Mouse (Mus musculus) adrenal gland, adult 8-10 months (tissue): ENCODE measurements at regions not wholly inside any gene's neighbourhood (a gene's known extent, or its start where the extent isn't known, plus 50 kb on each side); places are given as distances from the start of the nearest gene placed in this dataset.

Source experiments
- DNase-seq: peaks from one replicate; pipeline ENCODE4 v3.0.0; 2022

DNA sequence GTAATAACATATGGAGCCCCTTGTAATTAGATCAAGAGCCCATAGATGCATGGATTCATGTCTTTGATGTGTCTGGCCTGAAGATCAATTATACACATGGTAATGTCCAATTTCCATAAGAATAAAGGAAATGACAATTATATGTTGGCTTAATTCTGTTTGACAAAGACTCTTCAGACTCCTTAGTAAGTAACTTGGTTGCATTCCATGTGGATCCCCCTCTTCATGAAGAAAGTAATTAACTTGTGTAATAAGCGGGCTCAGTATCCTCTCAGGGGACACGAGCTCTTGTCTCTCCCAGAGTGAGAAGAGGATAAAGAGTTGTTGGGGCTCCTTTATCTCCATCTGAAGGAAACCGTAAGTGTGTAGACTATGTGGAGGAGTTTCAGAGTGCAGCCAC is 284.3 kb downstream of the Efnb2 start:
- no peak for DNase-seq

DNA sequence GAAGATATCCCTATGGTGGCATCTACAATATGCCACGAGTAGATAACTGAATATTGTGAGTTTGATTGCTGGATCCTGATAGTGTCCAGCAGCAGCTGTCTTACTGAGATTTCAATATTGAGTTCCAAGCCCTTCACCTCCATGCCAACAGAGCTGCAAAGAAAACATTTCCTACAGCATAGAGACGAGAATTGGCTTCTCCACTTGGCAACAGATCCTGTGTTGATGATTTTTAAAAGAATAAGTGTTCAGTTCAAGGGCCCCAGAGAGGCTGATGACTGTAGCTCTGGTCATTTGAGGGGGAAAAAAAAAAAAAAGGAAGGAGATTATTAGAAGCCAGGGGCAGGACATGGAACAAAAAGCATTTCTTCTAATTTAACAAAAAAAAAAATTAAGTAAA is 284.7 kb downstream of the Efnb2 start:
- no peak for DNase-seq

DNA sequence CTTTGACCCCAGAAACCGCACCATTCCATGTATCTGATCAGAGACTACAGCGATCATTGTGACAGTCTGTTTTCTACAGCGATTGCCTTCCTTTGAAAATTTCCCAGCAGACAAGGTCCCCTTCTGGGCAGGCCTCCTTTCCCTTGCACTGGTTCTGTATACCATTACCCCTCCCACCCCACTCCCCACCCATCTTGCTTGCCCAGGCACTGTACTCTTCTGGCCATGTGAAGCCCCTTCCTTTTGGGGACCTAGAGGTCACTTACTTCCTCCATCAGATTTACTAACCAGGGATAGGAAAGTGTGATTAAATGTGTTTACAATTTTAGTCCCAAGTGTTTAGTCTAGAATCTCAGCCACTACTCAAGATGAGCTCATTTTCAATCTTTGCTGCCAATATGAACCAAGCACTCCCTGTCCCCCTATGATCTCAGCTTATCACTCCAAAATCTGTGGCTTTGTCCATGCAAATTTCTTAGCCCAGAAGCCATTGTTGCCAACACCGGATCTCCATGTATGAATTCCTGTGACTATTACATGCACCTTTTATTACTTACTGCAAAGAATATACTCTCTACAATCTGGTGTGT is 293.7 kb downstream of the Efnb2 start:
- DNase-seq = no peak

DNA sequence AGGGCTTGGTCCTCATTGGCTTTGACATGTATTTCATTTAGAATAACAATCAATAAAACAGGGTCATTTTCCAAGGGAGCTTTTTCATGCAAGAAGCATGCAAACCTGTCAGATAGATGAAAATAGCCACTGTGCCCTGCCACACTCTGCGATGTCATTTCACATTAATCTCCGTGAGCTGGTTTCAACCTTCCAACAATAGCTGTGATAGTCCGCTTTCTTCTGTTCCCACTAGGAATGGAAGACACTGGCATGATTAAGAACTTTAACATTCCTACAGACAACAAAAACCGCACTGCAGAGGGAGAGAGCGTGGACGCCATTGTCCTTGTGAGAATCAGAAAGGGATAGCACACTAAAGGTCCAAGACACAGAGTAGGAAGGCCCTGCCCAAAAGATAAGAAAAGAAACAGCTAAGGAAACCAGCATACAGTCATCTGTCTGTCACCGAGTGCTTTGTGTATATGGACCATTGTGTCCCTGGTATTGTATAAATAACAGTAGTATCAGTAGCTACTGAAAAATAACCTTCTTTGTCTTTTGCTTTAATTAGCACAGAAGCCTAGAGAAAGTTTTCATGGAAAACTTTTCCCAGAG is 299.0 kb downstream of the Efnb2 start:
- DNase-seq = no peak

DNA sequence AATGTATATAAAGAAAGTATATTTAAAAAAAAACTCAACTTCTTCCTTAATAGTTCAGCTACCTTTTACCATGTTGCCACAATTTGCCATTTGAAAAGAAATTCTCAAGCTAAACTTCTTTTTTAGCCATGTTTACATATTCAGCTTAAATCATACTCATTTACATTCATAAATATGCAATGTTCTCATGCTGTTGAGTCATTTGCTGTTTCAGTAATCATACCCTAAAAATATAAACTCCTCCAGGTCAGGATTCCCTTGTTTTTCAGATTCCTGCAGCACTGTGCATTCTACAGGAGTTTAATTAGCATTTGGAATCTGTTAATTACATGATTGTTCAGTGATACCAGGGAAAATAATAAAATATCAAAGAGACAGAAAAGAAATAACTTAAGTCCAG is 300.5 kb downstream of the Efnb2 start:
- no peak for DNase-seq

DNA sequence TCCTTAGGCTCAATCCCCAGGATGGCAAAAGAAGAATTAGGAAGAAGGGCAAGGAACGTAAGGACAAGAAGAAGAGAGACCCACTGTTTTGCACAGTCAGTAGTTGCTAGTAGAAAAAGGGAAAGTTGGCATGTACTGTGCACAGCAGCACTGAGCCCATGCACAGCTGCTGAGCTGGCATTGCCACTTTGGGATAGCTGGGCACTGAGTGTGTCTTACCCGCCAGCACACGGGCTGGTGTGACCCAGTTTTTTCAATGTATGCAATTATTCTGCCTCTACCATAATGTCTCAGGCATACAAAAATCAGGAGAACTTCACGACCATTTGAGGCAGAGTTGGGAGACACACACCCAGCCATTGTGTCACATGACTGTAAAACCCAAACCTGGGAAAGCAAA is 306.1 kb downstream of the Efnb2 start:
- DNase-seq = no peak

DNA sequence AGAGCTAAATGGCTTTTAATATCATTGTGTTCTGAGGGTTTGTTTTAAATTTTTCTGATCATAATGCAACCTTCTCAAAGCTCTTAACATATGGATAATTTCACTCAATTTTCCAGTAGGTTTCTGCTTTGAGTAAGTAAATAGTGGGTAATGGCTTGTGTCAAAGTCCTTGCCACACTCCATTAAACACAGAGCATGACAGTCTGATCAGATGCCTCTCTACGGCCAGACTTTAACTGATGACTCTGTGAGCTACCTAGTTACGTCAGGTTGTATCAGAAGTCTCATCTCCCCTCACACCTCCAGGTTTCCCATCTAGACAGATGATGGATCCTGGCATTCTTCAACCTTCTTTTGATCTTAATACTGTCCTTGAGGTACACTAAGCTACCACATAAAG is 316.4 kb downstream of the Efnb2 start:
- DNase-seq = no peak

DNA sequence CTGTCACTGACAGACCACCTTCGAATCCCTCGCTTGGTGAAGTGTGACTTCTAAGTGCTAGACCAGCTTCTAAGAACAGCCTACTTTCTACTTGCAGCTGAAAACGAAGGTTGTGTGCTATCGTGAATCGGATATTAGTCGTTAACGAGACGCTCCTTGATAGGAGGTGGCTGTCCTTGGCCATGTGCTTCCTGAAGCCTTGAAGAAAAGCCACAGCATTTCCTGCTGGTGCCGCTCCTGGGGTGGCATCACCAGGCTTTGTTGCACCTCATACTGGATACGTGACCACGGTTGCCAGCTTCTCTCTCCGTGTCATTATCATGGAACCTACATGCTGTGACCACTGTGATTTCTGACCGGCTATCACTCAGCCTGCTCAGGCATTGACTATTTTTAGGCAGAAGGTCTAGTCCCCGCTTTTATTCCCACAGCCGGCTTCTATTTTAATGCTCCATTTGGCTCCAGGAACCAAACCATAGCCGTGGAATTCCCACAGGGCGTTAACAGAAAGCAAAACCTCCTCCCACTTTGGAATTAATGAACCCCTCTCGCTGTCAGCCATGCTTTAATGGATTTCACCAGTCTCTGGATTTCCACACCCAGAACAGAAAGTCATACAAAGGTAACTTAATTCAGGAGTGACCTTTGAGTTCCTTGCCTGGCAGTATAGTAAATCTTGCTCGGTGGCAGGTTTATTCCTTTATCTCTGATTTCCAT is 325.6 kb downstream of the Efnb2 start:
- no peak for DNase-seq

DNA sequence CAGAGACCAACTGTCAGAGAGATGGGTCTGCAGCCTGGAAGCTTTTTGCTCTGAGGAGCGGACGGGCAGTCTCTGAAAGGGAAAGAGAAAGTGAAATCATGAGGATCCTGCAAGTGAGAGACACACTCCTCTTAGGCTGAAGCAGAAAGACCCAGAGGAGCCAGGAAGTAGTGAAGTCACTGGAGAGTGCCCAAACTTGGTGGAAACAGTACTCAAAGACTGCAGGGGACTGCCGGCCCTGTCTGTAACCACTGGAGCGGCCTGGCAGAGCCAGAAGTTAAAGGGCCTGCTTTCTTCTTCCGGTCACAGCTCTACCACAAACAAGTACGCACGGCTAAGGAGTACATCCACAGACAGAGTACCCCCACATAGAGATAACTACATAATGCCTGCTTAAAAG is 326.5 kb downstream of the Efnb2 start:
- DNase-seq = no peak

DNA sequence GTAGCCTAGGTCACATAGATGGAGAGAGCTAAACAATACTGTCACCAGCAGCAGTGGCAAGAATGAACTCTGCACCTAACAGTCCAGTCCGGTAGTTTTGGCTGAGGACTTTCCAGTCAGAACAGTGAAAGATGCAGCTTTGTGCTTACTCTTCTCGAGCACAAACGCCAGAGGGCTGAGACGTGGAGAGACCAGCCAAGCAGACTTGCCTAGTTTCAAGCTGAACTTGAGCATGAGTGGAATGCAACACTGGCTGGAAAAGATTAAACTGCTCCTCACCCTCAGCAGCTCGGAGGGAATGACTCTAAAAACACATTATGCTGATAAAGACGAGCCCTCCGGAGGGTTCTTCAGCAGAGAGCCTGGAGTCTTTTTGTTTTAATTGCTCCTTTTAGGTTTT is 329.8 kb downstream of the Efnb2 start:
- DNase-seq = no peak

DNA sequence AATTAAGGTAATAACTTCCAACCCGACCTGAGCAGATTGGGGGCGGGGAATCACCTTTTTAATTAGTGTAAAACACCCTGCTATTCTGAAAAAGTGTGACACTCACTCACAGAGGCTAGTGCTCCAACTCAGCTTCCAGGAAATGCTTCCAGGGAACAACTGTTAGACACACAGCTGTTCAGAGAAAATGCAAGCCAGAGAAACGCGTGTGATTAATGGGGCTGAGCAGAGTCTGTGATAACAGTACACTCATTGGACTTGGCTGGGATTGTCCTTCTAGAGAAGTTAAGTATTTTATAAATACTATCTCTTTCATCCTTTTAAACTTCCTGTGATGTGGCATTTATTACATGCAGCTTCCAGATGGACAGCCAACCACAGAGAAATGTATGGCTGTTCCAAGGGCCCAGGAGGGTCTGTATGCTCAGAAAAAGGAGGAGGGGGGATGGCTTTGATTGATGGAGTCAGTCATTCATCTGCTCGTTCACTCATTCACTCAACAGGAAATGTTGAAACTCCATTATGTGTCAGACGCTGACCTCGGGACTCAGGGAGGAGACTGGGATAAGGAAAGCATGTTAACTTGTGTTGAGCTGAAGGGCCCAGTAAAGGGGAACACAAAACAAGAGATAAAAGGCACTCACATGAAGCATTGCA is 332.9 kb downstream of the Efnb2 start:
- DNase-seq = peak; percentile 42

DNA sequence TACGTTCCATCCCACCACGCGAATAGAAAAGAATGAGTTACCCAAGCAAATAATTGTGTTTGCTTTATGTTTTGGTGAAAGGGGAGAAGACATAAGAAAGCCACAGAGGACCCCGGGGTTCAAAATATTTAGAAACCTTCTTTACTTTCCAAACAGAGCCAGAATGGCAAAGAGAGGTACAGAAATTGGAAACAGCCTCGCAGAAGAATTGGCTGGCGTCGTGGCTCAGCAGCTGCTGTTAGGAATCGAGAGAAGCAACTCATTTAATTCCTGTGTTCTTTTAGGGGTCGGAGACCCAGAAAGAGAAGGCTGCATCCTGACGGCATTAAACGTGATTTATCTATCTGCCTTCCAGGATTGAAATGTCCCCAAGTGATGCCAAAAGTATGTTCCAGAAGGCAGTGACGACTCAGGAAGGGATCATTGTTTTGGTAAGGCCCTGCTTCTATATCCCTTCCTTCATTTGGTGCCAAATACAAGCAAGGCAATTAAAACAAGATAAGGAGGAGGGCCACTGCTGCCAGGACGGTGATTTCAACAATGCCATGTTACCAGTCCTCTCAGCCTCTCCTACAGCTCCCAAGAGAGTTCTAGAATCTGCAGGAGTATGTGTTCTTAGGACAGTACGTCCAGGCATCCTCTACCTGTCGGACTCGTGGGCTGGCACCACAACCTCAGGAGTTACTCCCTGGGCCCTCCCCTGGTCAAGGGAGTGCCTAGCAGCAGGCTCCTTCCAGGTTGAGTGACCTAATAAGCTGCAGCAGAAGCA is 334.8 kb downstream of the Efnb2 start:
- DNase-seq = no peak

DNA sequence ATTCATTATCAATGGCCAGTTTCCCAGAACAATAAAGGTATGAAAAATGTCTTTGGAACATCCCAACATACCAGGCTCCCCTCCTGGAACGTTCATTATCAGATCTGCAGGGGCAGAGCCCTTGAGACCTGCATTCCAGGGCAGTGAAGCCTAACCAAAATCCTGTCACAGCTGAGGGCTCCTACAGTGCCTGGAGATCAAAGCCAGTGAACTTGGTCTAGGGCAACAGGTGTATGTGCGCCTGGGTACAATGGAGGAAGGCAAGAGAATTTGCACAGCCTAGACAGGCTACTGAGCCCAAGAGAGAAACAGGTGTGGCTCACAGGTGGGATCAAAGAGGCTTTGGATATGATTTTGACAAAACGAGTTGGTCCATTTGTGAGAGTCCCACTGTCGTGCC is 335.6 kb downstream of the Efnb2 start:
- DNase-seq = no peak

DNA sequence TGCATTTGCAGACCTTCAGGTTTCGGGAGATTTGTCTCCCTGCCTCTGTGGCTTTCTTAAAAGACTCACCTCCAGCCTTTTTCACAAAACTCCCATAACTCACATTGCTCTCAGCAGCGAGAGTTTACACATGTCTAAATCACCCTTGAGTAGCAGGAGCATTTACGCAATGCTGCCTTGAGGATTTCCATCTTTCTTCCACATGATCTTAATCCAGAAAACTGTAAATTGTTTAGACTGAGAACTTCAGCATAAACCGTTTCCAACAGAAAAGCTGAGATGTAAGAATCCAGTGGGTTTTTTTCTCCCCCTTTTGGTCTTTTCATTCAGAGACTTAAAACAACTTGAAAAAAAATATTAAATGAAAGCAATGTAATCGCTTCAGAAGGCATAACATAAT is 336.5 kb downstream of the Efnb2 start:
- no peak for DNase-seq

DNA sequence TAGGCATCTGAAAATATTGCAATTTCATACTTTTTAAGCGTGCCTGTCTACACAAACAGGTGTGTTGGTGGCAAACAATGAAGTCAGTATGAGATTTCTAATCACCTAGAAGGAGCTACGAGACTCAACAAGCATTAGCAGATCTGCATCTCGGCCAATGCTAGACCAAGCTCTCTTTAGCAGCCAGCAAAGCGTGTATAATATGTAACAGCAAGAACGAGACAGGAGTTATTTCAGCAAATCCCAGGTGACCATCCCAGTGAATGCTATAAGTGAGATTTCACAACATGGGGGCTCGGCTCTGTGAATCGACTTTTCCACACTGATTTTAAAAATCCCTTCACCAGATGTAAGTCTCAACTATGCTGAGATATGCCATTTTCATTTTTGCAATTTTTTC is 352.8 kb downstream of the Efnb2 start:
- no peak for DNase-seq

DNA sequence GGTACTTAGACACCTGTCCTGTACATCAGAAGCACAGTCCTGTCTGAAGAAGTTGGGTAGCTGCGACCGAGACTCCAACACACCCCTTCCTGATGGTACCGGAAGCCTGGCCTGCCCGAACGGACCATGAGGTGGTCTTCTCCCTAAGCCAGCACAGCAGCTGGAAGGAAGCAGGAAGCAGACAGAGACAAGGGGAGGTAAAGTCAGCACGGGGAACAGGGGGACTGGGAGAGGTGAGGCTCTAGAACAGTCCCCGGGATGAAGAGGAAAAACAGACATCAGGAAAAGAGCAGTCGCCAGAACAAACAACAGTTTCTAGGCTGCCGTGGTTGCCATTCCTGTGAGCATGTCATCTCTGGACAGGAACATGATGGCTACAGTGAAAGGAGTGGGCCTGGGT is 353.6 kb downstream of the Efnb2 start:
- DNase-seq = no peak

DNA sequence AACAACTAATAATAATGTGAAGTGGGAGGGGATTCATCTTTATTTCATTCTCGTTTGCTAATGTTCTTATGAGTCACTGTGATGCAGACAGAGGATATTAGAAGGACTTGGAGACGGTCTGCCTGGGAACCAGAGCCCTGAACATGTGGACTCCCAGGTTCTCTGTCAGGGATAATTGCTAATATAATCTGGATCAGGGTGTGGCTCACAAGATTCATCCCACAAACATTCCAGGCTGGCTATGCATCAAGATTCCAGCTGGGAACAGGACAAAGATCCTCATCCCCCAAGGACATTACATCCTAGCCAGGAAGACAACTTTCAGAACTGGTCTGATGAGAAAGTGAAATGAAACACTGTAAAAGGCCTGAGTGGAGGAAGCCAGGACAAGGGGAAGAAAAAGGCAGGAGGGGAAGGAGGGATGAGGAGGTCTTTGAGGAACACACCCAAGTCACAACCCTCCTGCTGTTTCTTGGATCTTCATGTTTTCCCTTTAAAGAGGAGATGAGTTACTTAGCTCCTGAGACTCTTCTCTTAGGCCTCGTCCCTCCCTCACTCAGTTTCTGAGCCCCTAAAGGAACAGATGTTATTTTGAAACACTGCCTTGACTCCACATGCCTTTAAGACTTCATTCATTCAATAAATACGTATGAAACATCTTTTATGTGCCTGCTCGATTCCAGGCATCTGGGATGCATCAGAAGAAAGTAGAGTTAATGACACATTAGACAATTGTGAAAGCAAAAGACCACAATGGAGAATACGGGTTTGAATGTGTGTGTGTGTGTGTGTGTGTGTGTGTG is 360.9 kb downstream of the Efnb2 start:
- DNase-seq = no peak

DNA sequence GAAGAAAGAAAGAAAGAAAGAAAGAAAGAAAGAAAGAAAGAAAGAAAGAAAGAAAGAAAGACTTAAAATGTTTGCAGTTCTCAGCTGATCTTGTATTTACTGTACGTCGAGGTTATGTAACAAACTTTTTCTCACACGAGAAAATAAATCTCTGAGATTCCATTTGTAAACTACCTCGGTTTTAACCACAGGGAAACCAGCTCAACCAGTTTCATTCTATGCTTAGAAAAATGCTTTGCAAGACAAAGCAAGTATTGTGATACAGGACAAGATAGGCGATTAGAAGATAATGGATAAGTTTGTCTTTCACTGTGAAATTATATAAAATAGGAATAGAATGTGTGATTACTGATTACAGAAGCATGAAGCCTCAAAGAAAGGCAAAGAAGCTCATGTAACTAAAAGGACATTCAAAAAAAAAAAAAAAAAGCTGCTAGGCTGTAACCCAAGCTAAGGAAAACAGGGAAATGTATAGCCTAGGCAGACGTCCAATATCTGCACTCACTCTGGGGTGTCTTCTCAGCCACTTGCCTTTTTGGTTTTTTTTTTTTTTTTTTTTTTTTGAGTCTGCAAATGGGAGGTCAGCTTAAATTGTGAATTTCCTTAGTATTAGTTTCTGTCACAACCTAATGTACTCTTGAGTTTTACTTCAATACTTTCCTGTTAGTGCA is 368.3 kb downstream of the Efnb2 start:
- DNase-seq = no peak

DNA sequence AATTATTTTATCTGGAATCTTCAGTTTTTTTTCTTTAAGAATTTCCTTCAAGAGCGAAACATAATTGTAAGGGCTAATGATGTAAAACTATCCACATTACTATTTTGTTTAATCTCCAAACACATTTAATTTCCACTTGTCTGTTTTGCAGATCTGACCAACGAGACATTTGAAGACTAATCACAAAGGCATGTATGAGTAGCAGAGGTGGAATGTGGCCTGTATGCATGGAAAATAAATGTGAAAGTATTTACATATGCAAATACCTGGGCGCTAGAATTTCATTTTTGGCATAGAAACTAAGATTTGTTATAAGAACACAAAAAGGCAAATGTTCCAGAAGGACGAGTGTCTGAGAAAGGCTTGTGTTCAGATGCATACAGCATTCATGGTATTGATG is 375.2 kb downstream of the Efnb2 start:
- DNase-seq = no peak

DNA sequence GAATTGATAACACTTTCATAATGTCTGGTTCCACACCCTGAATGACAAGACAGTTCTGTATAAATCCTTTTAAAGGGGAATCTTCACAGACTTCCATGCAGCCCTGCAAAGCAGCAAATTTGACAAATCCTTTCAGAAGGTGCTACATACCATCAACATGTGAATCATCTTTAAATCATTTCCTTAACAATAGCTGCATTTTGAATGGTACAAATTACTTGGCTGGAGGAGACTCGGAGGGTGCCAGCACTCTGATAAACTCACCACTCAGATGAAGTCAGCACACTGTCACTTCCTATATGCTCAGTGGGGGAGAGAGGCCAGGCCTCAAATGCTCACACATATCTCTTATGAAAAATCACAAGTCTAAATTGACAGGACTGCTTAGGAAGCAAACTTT is 386.1 kb downstream of the Efnb2 start:
- no peak for DNase-seq

DNA sequence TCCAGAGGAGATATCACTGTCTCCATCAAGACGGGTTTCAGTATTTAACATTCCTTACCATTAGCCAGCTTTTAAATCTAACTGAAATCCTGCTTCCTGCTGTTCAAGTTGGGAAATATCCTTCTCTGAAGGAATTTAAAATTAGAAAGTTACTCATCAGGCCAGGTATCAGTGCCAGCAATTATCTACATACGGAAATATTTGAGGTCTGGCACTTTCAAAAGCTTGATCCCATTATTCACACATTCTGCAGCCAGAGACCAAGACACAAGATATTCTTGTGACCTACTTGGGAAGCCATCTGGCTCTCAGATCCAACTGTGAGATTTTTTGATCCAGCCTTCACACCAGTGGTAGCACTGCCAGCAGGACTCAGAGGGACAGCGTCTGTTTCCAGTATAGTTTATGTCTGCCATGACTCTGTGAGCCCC is 386.8 kb downstream of the Efnb2 start:
- DNase-seq = no peak

DNA sequence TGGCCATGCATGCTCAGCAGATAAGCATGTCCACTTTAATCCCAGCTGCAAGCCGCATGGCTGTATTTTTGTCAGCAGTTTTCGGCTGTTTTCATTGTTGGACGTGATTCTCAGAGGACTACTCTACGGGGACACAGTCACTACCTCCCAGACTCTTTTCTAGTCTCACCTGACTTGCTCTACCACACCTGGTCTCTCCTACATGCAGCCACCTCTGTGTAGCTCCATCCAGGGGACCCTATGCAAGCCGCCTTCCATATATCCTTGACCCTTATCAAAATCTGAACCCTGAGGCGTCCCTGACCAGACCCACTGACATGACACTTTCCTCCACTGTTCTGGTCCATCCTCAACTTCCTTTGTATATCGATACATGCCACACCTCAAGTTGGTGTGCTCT is 402.2 kb downstream of the Efnb2 start:
- no peak for DNase-seq
